ENCODE assay signal across 9 mouse cellular contexts in the genomic region with DNA sequence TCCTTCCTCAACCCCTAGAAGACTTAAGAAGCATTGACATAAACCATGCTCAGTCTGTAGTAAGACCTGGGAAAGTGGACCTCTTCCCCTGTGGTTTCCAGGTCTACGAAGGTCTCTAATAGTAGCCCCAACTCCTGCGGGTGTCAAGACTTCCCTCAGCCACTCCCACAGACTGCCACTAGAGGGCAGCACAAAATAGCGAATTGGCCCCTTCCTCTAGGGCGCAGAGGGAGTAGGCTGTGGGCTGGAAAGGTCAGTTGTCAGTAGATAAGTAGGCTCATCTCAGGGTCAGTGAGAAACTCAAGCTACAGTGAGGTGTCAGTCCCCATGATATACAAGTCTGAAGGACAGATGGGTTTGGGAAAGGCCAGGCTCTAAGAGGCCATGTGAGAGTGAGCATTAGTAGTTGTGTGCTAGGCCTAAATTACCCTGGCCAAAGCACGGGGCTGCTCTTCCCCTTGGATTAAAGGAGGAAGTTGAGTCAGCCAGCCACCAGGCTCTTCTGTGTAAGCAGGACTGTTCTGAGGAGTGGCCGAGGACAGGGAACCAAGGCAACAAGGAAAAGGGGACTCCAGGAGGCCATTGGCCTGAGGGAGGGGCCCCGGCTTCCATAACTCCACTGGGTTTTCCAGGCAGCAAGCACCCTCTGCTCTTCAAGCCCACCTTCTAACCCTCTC. TPM values are rescaled to one million over a fixed set of nuclear protein-coding genes. Genes with fewer than 3 reads are reported as not detected.
A peak's percentile ranks its signal among the peaks of the same experiment; 100 is the strongest.
DNase-seq lines count a peak whose midpoint lies in the region; ATAC-seq lines count a peak whose summit lies in the region.
"Had no signal": no experiment of that assay in that cellular context is flagged by ENCODE, and none has a peak within 500 bp of the region (broad histone marks: within the 10 kb centered on the region; RNA-seq: fewer than 3 reads in every experiment).

No protein-coding gene starts in this region.

- H3K36me3 ChIP-seq in forebrain, embryonic 16.5 days (ENCODE audit: control insufficient read depth, insufficient read depth) = no peaks in the 10 kb centered on the region
- no peaks in the 10 kb centered on the region for H3K36me3 ChIP-seq in hindbrain, embryonic 11.5 days (ENCODE audit: control insufficient read depth, insufficient read depth, low read length)
- H3K36me3 ChIP-seq: limb, embryonic 12.5 days had no signal

- no peak overlapping the region for H3K4me3 ChIP-seq in forebrain, embryonic 16.5 days (replicated peaks; ENCODE audit: low read length)
- no peak overlapping the region for H3K4me3 ChIP-seq in hindbrain, embryonic 11.5 days (ENCODE audit: low read depth, low read length)
- H3K4me3 ChIP-seq: limb, embryonic 12.5 days had no signal

- DNase-seq in Muller cell, postnatal 12 days (ENCODE audit: inconsistent ontology term) = peak; percentile 58
- DNase-seq in cerebellum, adult 11-12 months = peak; percentile 86
- DNase-seq in hindbrain, embryonic 11.5 days (ENCODE audit: low spot score) = peak; percentile 94
- peak; percentile 66 for DNase-seq in layer of hippocampus, adult 9-11 months
- DNase-seq in lung, postnatal 4 days = peak; percentile 66 to 87
- DNase-seq in retina, embryonic 14.5 days (ENCODE audit: low spot score) = peak; percentile 94
- DNase-seq in thymus, postnatal 36 days = peak; percentile 68 to 73

- no peak overlapping the region; the same call in 1 of the 2 replicates for H3K4me2 ChIP-seq in forebrain, embryonic 16.5 days (ENCODE audit: low read length)
- no peak overlapping the region for H3K4me2 ChIP-seq in hindbrain, embryonic 11.5 days (replicated peaks; ENCODE audit: low read depth, low read length)
- H3K4me2 ChIP-seq: limb, embryonic 12.5 days had no signal

- H3K27me3 ChIP-seq in forebrain, embryonic 16.5 days (replicated peaks; ENCODE audit: control insufficient read depth, insufficient read depth, low read length) = no peaks in the 10 kb centered on the region
- no peaks in the 10 kb centered on the region; the same call in 1 of the 2 replicates for H3K27me3 ChIP-seq in hindbrain, embryonic 11.5 days (ENCODE audit: control insufficient read depth, insufficient read depth, low read length)

- WGBS in forebrain, embryonic 16.5 days = 22% methylated on average over 7 of the region's 7 CpGs
- WGBS in hindbrain, embryonic 11.5 days = 27% methylated on average over 7 of the region's 7 CpGs

- H3K27ac ChIP-seq in forebrain, embryonic 16.5 days (ENCODE audit: low read length) = no peak overlapping the region
- H3K27ac ChIP-seq in hindbrain, embryonic 11.5 days (ENCODE audit: low read depth, low read length) = peak overlapping the region; percentile 79
- H3K27ac ChIP-seq: limb, embryonic 12.5 days had no signal

- no peaks in the 10 kb centered on the region for H3K9me3 ChIP-seq in forebrain, embryonic 16.5 days (ENCODE audit: control insufficient read depth, low read length)
- H3K9me3 ChIP-seq in hindbrain, embryonic 11.5 days (ENCODE audit: control insufficient read depth, low read length) = no peaks in the 10 kb centered on the region
- H3K9me3 ChIP-seq: limb, embryonic 12.5 days had no signal

- peak; percentile 26; the same call in 1 of the 2 replicates for ATAC-seq in forebrain, embryonic 16.5 days
- peak; percentile 42; the same call in 1 of the 2 replicates for ATAC-seq in hindbrain, embryonic 11.5 days (ENCODE audit: low FRiP score)

- H3K9ac ChIP-seq in forebrain, embryonic 16.5 days (replicated peaks; ENCODE audit: low read depth, low read length) = no peak overlapping the region
- no peak overlapping the region for H3K9ac ChIP-seq in hindbrain, embryonic 11.5 days (ENCODE audit: low read depth, low read length)
- H3K9ac ChIP-seq: limb, embryonic 12.5 days had no signal

- H3K4me1 ChIP-seq in forebrain, embryonic 16.5 days (replicated peaks; ENCODE audit: control insufficient read depth, insufficient read depth, low read length) = peaks cover 28% of the 10 kb centered on the region
- H3K4me1 ChIP-seq in hindbrain, embryonic 11.5 days (replicated peaks; ENCODE audit: control insufficient read depth, insufficient read depth, low read length) = no peaks in the 10 kb centered on the region; the same call in 1 of the 2 replicates

RNA-seq across cellular contexts. Expression of a gene that starts 9.5 kb away (rescaled TPM):
- not detected in 2 replicates for polyA plus RNA-seq in forebrain, embryonic 16.5 days (2015; fragmentation: Nextera tagmentation; extraction: Ambion mirVana)
- not detected in 2 replicates for polyA plus RNA-seq in hindbrain, embryonic 11.5 days (2014; fragmentation: Nextera tagmentation; extraction: Ambion mirVana)
- polyA plus RNA-seq: limb, embryonic 12.5 days had no signal

RNA-seq across cellular contexts. Expression of a gene that starts 24.5 kb away (rescaled TPM):
- polyA plus RNA-seq in forebrain, embryonic 16.5 days (2015; fragmentation: Nextera tagmentation; extraction: Ambion mirVana) = 32.8 and 40.4 TPM in 2 replicates
- polyA plus RNA-seq in hindbrain, embryonic 11.5 days (2014; fragmentation: Nextera tagmentation; extraction: Ambion mirVana) = 14.6 and 16.3 TPM in 2 replicates

RNA-seq across cellular contexts. Expression of a gene that starts 25.2 kb away (rescaled TPM):
- polyA plus RNA-seq in forebrain, embryonic 16.5 days (2015; fragmentation: Nextera tagmentation; extraction: Ambion mirVana) = 10.8 and 14.3 TPM in 2 replicates
- 3.4 and 3.7 TPM in 2 replicates for polyA plus RNA-seq in hindbrain, embryonic 11.5 days (2014; fragmentation: Nextera tagmentation; extraction: Ambion mirVana)

RNA-seq across cellular contexts. Expression of a gene that starts 29.7 kb away (rescaled TPM):
- 196 and 202 TPM in 2 replicates for polyA plus RNA-seq in forebrain, embryonic 16.5 days (2015; fragmentation: Nextera tagmentation; extraction: Ambion mirVana)
- polyA plus RNA-seq in hindbrain, embryonic 11.5 days (2014; fragmentation: Nextera tagmentation; extraction: Ambion mirVana) = 313 and 330 TPM in 2 replicates

RNA-seq across cellular contexts. Expression of a gene that starts 39.8 kb away (rescaled TPM):
- 25.6 and 28.1 TPM in 2 replicates for polyA plus RNA-seq in forebrain, embryonic 16.5 days (2015; fragmentation: Nextera tagmentation; extraction: Ambion mirVana)
- polyA plus RNA-seq in hindbrain, embryonic 11.5 days (2014; fragmentation: Nextera tagmentation; extraction: Ambion mirVana) = 22.0 and 25.2 TPM in 2 replicates
